Mouse (Mus musculus) intestine, embryonic 14.5 days (tissue): ENCODE measurements around the gene Lcn4. TPM values are rescaled to one million over a fixed set of nuclear protein-coding genes. Genes with fewer than 3 reads are reported as not detected.

Experiments
- ATAC-seq: fragments of 200-750 bp; cut with Nextera tagmentation; replicated peaks from 2 replicates; pipeline ENCODE4 v1.8.0; 2017; ENCODE audit warnings: low read depth, moderate number of reproducible peaks, moderate TSS enrichment, moderate library complexity; ENCODE audit not compliant: low FRiP score, low TSS enrichment
- DNase-seq: peaks from one replicate; pipeline ENCODE4 v3.0.0-alpha.2; 2018; ENCODE audit warnings: low spot score
- H3K27ac ChIP-seq: fragments of 300-500 bp; sonication (generic); 2 replicates; pipeline ENCODE4 v1.5.1; 2014; ENCODE audit warnings: low read depth, mild to moderate bottlenecking, control low read depth
- H3K27me3 ChIP-seq: fragments of 300-500 bp; sonication (generic); replicated peaks from 2 replicates; pipeline ENCODE4 v1.6.1; 2014; ENCODE audit warnings: low read length, control low read depth; ENCODE audit not compliant: control insufficient read depth, insufficient read depth
- H3K36me3 ChIP-seq: fragments of 300-500 bp; sonication (generic); 2 replicates; pipeline ENCODE4 v1.6.1; 2014; ENCODE audit warnings: low read length, control low read depth; ENCODE audit not compliant: control insufficient read depth, insufficient read depth
- H3K4me1 ChIP-seq: fragments of 300-500 bp; sonication (generic); replicated peaks from 2 replicates; pipeline ENCODE4 v1.6.1; 2014; ENCODE audit warnings: low read length, control low read depth, mixed read lengths; ENCODE audit not compliant: control insufficient read depth, insufficient read depth
- H3K4me2 ChIP-seq: fragments of 300-500 bp; sonication (generic); 2 replicates; pipeline ENCODE4 v1.6.1; 2014; ENCODE audit warnings: low read length
- H3K4me3 ChIP-seq: fragments of 300-500 bp; sonication (generic); 2 replicates; pipeline ENCODE4 v1.5.1; 2014; ENCODE audit warnings: low read depth, low read length, control low read depth, mixed read lengths
- H3K9ac ChIP-seq: fragments of 300-500 bp; sonication (generic); 2 replicates; pipeline ENCODE4 v1.6.1; 2014; ENCODE audit warnings: mild to moderate bottlenecking, low read length
- H3K9me3 ChIP-seq: fragments of 300-500 bp; sonication (generic); 2 replicates; pipeline ENCODE4 v1.6.1; 2016; ENCODE audit warnings: low read length, control low read depth; ENCODE audit not compliant: control insufficient read depth
- WGBS: fragments of 180-500 bp; shearing (Covaris S2); extraction: QIAGEN DNeasy Blood & Tissue Kit; methylation state at CpG from one replicate; pipeline ENCODE4 v1.1.7; 2014; 5-methylcytosine and 5-hydroxymethylcytosine counted together
- polyA plus RNA-seq: library from polyadenylated mRNA; unstranded; fragments of >200 nt; fragmentation: Nextera tagmentation; extraction: Ambion mirVana; gene quantifications from 2 replicates; pipeline ENCODE4 v1.2.1, GENCODE M21; 2014

The Lcn4 gene
- polyA plus RNA-seq, 1 experiment from 2014 or later: not detected

DNA sequence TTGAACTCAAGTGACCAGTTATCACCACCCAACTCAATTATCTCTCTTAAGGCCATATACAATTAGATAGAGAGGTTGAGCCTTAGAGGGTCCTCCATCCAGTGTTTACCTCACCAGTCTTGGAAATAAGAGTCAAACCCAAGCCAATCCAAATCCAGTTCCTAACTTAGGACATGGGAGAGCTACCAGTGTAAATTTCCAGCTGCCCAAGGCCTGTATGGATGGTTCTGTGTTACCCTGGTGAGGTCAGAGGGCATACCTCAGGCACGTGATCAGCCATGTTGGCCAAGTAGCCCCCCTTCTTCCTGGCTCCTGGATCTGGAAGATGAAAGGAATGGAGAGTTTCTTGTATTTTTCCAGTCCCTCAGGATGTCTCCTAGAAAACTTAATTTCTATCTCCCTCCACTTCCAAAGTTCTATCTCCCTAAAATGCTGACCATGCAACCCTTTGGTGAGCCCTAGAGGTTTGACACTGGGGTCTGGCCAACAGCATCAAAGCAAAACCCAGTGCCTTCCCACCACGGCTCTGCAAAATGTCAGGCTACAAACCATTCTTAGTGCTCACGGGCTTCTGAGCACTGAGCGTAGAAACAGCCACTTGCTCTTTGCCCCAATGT, 33.7 kb downstream of the Lcn4 start:
- H3K36me3 ChIP-seq: peaks cover 50% of the 10 kb centered on the region
- H3K9ac ChIP-seq: no peak overlapping the region
- 71% methylated on average over 4 of the region's 4 CpGs for WGBS
- H3K27me3 ChIP-seq: no peaks in the 10 kb centered on the region
- no peak overlapping the region for H3K4me2 ChIP-seq
- H3K4me3 ChIP-seq: no peak overlapping the region
- no peak for DNase-seq
- no peaks in the 10 kb centered on the region for H3K9me3 ChIP-seq
- no peak overlapping the region for H3K27ac ChIP-seq
- no peak for ATAC-seq
- peaks cover 23% of the 10 kb centered on the region for H3K4me1 ChIP-seq

- Histone ChIP-seq H3K36me3 (peaks cover 50% of the 10 kb centered on the region), H3K4me1 (peaks cover 23% of the 10 kb centered on the region), H3K27ac (no peak overlapping the region), H3K27me3 (no peaks in the 10 kb centered on the region), H3K4me2 (no peak overlapping the region), H3K9me3 (no peaks in the 10 kb centered on the region), H3K4me3 (no peak overlapping the region), H3K9ac (no peak overlapping the region)
- 47% methylated on average over 2 of the region's 2 CpGs for WGBS
- ATAC-seq (no peak), DNase-seq (no peak)
Observed at GRCm38 (mm10) chr2:26636325-26636635, 34.8 kb downstream of the Lcn4 start.

DNA sequence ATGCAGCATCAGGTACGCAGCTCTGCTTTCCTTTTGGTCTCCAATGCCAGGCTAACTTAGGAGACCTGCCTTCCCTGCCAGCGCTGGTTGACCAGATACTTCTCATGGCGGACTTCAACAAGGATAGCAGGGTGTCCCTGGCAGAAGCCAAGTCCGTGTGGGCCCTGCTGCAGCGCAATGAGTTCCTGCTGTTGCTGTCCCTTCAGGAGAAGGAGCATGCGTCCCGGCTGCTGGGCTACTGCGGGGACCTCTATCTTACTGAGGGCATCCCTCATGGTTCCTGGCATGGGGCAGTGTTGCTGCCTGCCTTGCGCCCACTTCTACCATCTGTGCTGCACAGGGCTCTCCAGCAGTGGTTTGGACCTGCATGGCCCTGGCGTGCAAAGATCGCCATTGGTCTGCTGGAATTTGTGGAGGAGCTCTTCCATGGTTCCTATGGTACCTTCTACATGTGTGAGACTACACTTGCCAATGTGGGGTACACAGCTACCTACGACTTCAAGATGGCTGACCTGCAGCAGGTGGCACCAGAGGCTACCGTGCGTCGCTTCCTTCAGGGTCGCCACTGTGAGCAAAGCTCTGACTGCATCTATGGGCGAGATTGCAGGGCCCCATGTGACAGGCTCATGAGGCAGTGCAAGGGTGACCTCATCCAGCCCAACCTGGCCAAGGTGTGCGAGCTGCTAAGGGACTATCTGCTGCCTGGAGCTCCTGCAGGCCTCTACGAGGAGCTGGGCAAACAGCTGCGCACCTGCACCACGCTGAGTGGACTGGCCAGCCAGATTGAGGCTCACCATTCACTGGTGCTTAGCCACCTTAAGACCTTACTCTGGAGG, 35.4 kb downstream of the Lcn4 start:
- H3K4me3 ChIP-seq: no peak overlapping the region
- no peak overlapping the region for H3K9ac ChIP-seq
- ATAC-seq (no peak), DNase-seq (no peak)
- no peaks in the 10 kb centered on the region for H3K9me3 ChIP-seq
- H3K27ac ChIP-seq: no peak overlapping the region
- peaks cover 24% of the 10 kb centered on the region for H3K4me1 ChIP-seq
- 72% methylated on average over 21 of the region's 21 CpGs for WGBS
- no peaks in the 10 kb centered on the region for H3K27me3 ChIP-seq
- H3K36me3 ChIP-seq: peaks cover 50% of the 10 kb centered on the region
- H3K4me2 ChIP-seq: no peak overlapping the region

DNA sequence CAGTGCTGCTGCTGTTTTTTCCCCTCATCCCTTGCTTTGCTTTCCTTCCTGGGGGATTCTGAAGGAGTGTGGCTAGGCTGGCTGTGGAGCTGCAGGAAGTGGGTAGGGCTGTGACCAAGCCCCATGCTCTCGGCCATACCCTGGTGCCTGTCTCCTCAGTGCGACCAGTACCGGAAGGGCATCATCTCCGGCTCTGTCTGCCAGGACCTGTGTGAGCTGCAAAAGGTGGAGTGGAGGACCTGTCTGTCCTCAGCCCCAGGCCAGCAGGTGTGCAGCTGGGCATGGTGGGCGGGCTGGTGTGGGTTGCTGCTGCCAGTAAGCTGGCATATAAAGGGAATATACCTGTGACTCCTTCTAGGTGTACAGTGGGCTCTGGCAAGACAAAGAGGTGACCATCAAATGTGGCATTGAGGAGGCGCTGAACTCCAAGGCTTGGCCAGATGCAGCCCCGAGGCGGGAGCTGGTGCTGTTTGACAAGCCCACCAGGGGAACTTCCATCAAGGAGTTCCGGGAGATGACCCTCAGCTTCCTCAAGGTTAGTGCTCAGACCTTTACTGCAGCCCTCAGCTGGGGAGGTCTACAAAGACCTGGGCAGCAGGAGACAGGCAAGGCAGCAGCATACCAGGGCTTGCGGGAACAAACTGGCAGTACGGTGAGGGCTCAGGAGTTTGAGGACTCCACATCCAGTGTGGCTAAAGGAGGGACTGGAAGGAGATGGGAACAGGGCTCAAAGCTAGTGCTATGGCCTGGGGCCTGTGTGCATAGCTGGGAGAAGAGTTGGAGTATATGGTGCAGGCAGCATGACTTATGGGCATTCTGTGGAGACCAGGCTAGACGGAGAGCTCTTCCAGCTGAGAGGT, 36.2 kb downstream of the Lcn4 start:
- Histone ChIP-seq H3K9ac (no peak overlapping the region), H3K36me3 (peaks cover 50% of the 10 kb centered on the region), H3K9me3 (no peaks in the 10 kb centered on the region), H3K4me2 (no peak overlapping the region), H3K4me3 (no peak overlapping the region), H3K27me3 (no peaks in the 10 kb centered on the region), H3K27ac (no peak overlapping the region), H3K4me1 (peaks cover 29% of the 10 kb centered on the region)
- 59% methylated on average over 12 of the region's 12 CpGs for WGBS
- DNase-seq: no peak
- no peak for ATAC-seq

DNA sequence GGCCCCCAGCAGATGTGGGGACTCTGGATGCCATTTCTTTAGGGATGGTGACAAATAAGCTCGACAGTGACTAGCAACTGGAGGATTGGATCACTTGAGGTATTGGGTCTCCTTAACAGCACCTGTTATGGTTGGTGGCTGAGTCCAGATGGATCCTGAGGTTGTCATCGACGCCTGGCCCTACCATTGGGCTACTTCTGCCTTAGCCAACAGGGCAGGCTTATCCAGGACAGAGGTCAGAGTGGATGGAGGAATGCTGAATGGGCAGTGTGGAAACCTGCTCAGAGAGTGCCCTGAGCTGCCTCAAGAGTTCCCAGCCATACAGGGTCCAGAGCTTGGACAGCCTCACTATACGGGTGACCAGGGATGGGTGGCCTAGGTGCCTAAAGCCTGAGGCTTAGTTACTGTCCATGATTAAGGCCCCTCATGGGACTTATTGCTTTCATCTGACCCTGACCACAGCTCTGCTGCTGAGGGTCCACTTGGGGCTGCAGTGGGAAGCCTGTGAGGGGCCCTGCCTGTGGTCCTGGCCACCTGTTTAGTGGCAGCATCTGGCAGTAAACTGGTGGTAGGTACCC, 37.0 kb downstream of the Lcn4 start:
- ATAC-seq: no peak
- Histone ChIP-seq H3K4me1 (peaks cover 34% of the 10 kb centered on the region), H3K27me3 (no peaks in the 10 kb centered on the region), H3K4me2 (no peak overlapping the region), H3K9me3 (no peaks in the 10 kb centered on the region), H3K4me3 (no peak overlapping the region), H3K9ac (no peak overlapping the region), H3K27ac (no peak overlapping the region), H3K36me3 (peaks cover 50% of the 10 kb centered on the region)
- 71% methylated on average over 4 of the region's 4 CpGs for WGBS
- no peak for DNase-seq

- no peak overlapping the region for H3K4me2 ChIP-seq
- no peak overlapping the region for H3K27ac ChIP-seq
- no peak for ATAC-seq
- peaks cover 38% of the 10 kb centered on the region for H3K36me3 ChIP-seq
- WGBS: 84% methylated on average over 16 of the region's 16 CpGs
- no peak for DNase-seq
- no peak overlapping the region for H3K4me3 ChIP-seq
- H3K27me3 ChIP-seq: no peaks in the 10 kb centered on the region
- no peaks in the 10 kb centered on the region for H3K9me3 ChIP-seq
- peaks cover 24% of the 10 kb centered on the region for H3K4me1 ChIP-seq
- no peak overlapping the region for H3K9ac ChIP-seq
Observed at GRCm38 (mm10) chr2:26632541-26633395, 38.3 kb downstream of the Lcn4 start.

GRCm38 (mm10) chr2:26628792-26629437, 42.2 kb downstream of the Lcn4 start:
- peak overlapping the region; percentile 67 for H3K27ac ChIP-seq
- no peaks in the 10 kb centered on the region for H3K36me3 ChIP-seq
- no peaks in the 10 kb centered on the region for H3K27me3 ChIP-seq
- H3K4me1 ChIP-seq: peaks cover 21% of the 10 kb centered on the region
- H3K9me3 ChIP-seq: no peaks in the 10 kb centered on the region
- WGBS: 15% methylated on average over 5 of the region's 5 CpGs
- ATAC-seq (peak; percentile 21; the same call in 1 of the 2 replicates), DNase-seq (no peak)
- peak overlapping the region; percentile 98 for H3K4me2 ChIP-seq
- H3K9ac ChIP-seq: peak overlapping the region; percentile 91
- peak overlapping the region; percentile 69 for H3K4me3 ChIP-seq
